Mouse (Mus musculus): Measurements from ENCODE around the gene Cnga3. TPM values are rescaled to one million over a fixed set of nuclear protein-coding genes. Genes with fewer than 3 reads are reported as not detected.

Cnga3 gene
- polyA plus RNA-seq, 1 experiment = 1.6 TPM

DNA sequence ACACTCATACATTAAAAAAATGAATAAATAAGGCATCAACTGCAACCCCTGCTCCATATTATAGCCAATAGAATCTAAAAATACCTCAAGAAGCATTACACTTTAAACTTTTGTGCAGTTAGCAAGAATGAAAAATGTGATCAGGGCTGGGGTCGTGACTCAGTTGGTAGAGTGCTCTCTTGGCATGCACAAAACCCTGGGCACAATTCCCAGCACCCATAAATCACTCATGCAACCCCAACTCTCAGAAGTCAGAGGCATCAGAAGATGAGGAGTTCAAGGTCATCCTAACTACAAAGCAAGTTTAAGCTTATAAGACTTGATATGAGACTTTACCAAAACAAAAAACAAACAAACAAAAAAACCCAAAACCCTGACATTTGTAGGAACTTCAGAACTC is 73.5 kb downstream of the Cnga3 start:
- no peak for TF ChIP-seq POLR2A (IDR thresholded peaks at IDR 0.05; ENCODE audit: insufficient read depth, low read length)
- TF ChIP-seq CTCF (IDR thresholded peaks at IDR 0.05; ENCODE audit: low read depth, low read length) = no peak
- TF ChIP-seq EP300 (IDR thresholded peaks at IDR 0.05; ENCODE audit: insufficient read depth, low read depth, low read length) = no peak
- H3K4me3 ChIP-seq (ENCODE audit: low read depth, low read length) = no peak overlapping the region
- H3K9me3 ChIP-seq (replicated peaks; ENCODE audit: control insufficient read depth, insufficient read depth, low read length, poor library complexity, severe bottlenecking) = peaks cover 8% of the 10 kb centered on the region; the same call in 1 of the 2 replicates
- no peak overlapping the region for H3K9ac ChIP-seq (ENCODE audit: low read depth, poor library complexity, severe bottlenecking)
- H3K4me1 ChIP-seq (ENCODE audit: control insufficient read depth, insufficient read depth, low read length) = no peaks in the 10 kb centered on the region
- no peaks in the 10 kb centered on the region for H3K36me3 ChIP-seq (ENCODE audit: control insufficient read depth, insufficient read depth, low read length, poor library complexity, severe bottlenecking)
- no peak overlapping the region for H3K27ac ChIP-seq (ENCODE audit: insufficient read depth, low read length)
- H3K27me3 ChIP-seq (ENCODE audit: control insufficient read depth, insufficient read depth, low read length, poor library complexity, severe bottlenecking) = no peaks in the 10 kb centered on the region

DNA sequence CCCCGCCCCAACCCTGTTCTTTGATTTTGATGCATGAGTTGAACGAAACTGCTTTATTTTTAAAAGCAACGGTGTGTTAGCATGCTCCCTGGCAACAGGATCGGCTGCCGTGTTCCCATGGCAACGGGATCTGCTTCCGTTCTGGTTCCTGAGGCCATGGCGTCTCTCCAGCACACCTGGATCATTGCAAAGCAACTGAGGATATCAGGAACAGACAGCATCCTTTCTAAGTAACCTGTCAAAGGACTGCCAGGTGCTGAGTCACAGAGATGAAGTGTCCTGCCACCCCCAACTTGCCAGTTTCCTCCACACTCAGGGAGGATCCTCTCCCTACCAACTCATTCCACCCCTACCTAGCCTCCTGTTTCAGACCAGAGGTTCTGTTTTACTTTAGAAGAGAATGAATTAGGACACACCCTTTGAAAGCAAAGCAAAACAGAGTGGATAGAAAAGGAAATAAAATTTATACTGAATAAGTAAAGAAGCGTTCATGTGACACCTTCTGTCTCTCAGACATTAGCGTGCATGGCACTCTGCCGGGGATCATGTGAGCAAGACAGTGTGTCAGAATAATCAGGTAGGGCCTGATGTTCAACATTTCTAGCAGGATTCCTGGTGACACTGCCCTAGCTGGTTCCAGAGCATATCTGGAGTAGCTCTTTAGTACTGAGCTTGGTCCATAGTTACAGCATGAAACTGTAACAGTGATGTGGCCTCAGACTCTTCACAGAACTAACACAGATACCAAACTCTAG is 74.1 kb downstream of the Cnga3 start:
- TF ChIP-seq CTCF (IDR thresholded peaks at IDR 0.05; ENCODE audit: low read depth, low read length) = no peak
- TF ChIP-seq EP300 (IDR thresholded peaks at IDR 0.05; ENCODE audit: insufficient read depth, low read depth, low read length) = no peak
- no peak for TF ChIP-seq POLR2A (IDR thresholded peaks at IDR 0.05; ENCODE audit: insufficient read depth, low read length)
- H3K4me1 ChIP-seq (ENCODE audit: control insufficient read depth, insufficient read depth, low read length) = no peaks in the 10 kb centered on the region
- H3K36me3 ChIP-seq (ENCODE audit: control insufficient read depth, insufficient read depth, low read length, poor library complexity, severe bottlenecking) = no peaks in the 10 kb centered on the region
- H3K9ac ChIP-seq (ENCODE audit: low read depth, poor library complexity, severe bottlenecking) = no peak overlapping the region
- H3K27ac ChIP-seq (ENCODE audit: insufficient read depth, low read length) = no peak overlapping the region
- H3K4me3 ChIP-seq (ENCODE audit: low read depth, low read length) = no peak overlapping the region
- H3K27me3 ChIP-seq (ENCODE audit: control insufficient read depth, insufficient read depth, low read length, poor library complexity, severe bottlenecking) = no peaks in the 10 kb centered on the region
- H3K9me3 ChIP-seq (replicated peaks; ENCODE audit: control insufficient read depth, insufficient read depth, low read length, poor library complexity, severe bottlenecking) = peaks cover 8% of the 10 kb centered on the region; the same call in 1 of the 2 replicates

DNA sequence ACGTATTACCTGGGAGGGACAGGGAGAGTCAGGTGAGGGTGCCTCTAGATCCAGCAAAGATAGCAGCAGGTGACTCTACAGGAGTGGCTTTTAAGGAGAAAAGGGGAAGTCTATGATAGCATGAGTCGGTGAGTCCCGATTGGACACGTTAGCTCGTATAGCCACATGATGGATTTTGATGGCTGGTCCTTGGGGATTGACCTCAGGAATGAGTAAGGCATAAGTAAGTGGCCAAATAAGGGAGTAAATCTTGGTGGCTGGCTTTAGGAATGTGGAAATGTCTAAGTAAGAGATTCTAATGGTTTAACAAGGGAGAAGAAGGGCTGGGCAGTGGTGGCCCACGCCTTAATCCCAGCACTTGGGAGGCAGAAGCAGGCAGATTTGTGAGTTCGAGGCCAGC is 74.7 kb downstream of the Cnga3 start:
- Histone ChIP-seq H3K36me3 (ENCODE audit: control insufficient read depth, insufficient read depth, low read length, poor library complexity, severe bottlenecking) (no peaks in the 10 kb centered on the region), H3K9me3 (replicated peaks; ENCODE audit: control insufficient read depth, insufficient read depth, low read length, poor library complexity, severe bottlenecking) (peaks cover 3% of the 10 kb centered on the region; the same call in 1 of the 2 replicates), H3K9ac (ENCODE audit: low read depth, poor library complexity, severe bottlenecking) (no peak overlapping the region), H3K4me1 (ENCODE audit: control insufficient read depth, insufficient read depth, low read length) (no peaks in the 10 kb centered on the region), H3K27me3 (ENCODE audit: control insufficient read depth, insufficient read depth, low read length, poor library complexity, severe bottlenecking) (no peaks in the 10 kb centered on the region), H3K27ac (ENCODE audit: insufficient read depth, low read length) (no peak overlapping the region), H3K4me3 (ENCODE audit: low read depth, low read length) (no peak overlapping the region)
- no peak for TF ChIP-seq POLR2A (IDR thresholded peaks at IDR 0.05; ENCODE audit: insufficient read depth, low read length)
- TF ChIP-seq EP300 (IDR thresholded peaks at IDR 0.05; ENCODE audit: insufficient read depth, low read depth, low read length) = no peak
- no peak for TF ChIP-seq CTCF (IDR thresholded peaks at IDR 0.05; ENCODE audit: low read depth, low read length)

DNA sequence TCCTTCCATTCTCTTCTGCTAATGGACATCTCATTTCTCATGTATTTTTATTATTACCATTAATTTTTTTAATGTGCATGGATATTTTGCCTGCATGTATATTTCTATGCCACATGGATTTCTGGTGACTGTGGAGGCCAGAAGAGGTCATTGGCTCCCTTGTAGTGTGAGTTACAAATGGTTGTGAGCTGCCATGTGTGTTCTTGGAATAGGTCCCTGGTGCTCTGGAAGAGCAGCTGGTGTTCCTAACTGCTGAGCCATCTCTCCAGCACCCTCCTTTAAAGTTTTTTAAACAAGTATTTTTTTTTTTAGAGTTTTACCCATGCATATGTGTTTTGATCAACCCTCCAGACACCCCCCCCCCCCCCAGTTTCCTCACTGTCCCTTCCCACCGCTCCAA is 82.2 kb downstream of the Cnga3 start:
- TF ChIP-seq EP300 (IDR thresholded peaks at IDR 0.05; ENCODE audit: insufficient read depth, low read depth, low read length) (no peak), CTCF (IDR thresholded peaks at IDR 0.05; ENCODE audit: low read depth, low read length) (no peak), POLR2A (IDR thresholded peaks at IDR 0.05; ENCODE audit: insufficient read depth, low read length) (no peak)
- peaks cover 4% of the 10 kb centered on the region; the same call in 1 of the 2 replicates for H3K27me3 ChIP-seq (ENCODE audit: control insufficient read depth, insufficient read depth, low read length, poor library complexity, severe bottlenecking)
- H3K36me3 ChIP-seq (ENCODE audit: control insufficient read depth, insufficient read depth, low read length, poor library complexity, severe bottlenecking) = no peaks in the 10 kb centered on the region
- no peaks in the 10 kb centered on the region for H3K4me1 ChIP-seq (ENCODE audit: control insufficient read depth, insufficient read depth, low read length)
- H3K9ac ChIP-seq (ENCODE audit: low read depth, poor library complexity, severe bottlenecking) = no peak overlapping the region
- no peak overlapping the region for H3K27ac ChIP-seq (ENCODE audit: insufficient read depth, low read length)
- H3K9me3 ChIP-seq (replicated peaks; ENCODE audit: control insufficient read depth, insufficient read depth, low read length, poor library complexity, severe bottlenecking) = no peaks in the 10 kb centered on the region
- no peak overlapping the region for H3K4me3 ChIP-seq (ENCODE audit: low read depth, low read length)

DNA sequence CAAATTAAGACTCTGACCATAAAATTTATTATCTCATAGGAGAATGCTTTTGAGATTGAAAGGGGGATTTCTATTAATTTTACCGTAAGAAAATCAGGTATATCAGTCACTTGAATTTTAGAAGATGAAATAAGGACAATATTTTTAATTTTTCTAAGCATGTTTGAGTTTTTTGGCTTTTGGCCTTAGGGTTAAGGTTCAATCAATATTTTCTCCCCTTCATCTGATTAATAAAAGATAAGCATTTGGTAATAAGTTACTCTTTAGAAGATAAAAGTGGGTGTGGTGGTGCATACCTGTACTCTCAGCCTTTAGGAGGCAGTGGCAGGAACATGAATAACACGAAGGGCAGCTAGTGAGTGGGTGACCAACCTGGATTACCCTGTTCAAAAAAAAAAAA is 84.7 kb downstream of the Cnga3 start:
- no peaks in the 10 kb centered on the region for H3K4me1 ChIP-seq (ENCODE audit: control insufficient read depth, insufficient read depth, low read length)
- no peak overlapping the region for H3K4me3 ChIP-seq (ENCODE audit: low read depth, low read length)
- H3K27ac ChIP-seq (ENCODE audit: insufficient read depth, low read length) = no peak overlapping the region
- TF ChIP-seq CTCF (IDR thresholded peaks at IDR 0.05; ENCODE audit: low read depth, low read length) (no peak), EP300 (IDR thresholded peaks at IDR 0.05; ENCODE audit: insufficient read depth, low read depth, low read length) (no peak), POLR2A (IDR thresholded peaks at IDR 0.05; ENCODE audit: insufficient read depth, low read length) (no peak)
- no peaks in the 10 kb centered on the region for H3K36me3 ChIP-seq (ENCODE audit: control insufficient read depth, insufficient read depth, low read length, poor library complexity, severe bottlenecking)
- H3K9me3 ChIP-seq (replicated peaks; ENCODE audit: control insufficient read depth, insufficient read depth, low read length, poor library complexity, severe bottlenecking) = no peaks in the 10 kb centered on the region
- H3K27me3 ChIP-seq (ENCODE audit: control insufficient read depth, insufficient read depth, low read length, poor library complexity, severe bottlenecking) = peaks cover 4% of the 10 kb centered on the region; the same call in 1 of the 2 replicates
- H3K9ac ChIP-seq (ENCODE audit: low read depth, poor library complexity, severe bottlenecking) = no peak overlapping the region

All from ES-Bruce4 (cell line).